Mouse (Mus musculus): ENCODE results near the gene Foxn3. TPM values are rescaled to one million over a fixed set of nuclear protein-coding genes. Genes with fewer than 3 reads are reported as not detected.
A peak's percentile ranks its signal among the peaks of the same experiment; 100 is the strongest.

The Foxn3 gene
- polyA plus RNA-seq, 1 experiment from 2014 or later: 93.4 TPM

DNA sequence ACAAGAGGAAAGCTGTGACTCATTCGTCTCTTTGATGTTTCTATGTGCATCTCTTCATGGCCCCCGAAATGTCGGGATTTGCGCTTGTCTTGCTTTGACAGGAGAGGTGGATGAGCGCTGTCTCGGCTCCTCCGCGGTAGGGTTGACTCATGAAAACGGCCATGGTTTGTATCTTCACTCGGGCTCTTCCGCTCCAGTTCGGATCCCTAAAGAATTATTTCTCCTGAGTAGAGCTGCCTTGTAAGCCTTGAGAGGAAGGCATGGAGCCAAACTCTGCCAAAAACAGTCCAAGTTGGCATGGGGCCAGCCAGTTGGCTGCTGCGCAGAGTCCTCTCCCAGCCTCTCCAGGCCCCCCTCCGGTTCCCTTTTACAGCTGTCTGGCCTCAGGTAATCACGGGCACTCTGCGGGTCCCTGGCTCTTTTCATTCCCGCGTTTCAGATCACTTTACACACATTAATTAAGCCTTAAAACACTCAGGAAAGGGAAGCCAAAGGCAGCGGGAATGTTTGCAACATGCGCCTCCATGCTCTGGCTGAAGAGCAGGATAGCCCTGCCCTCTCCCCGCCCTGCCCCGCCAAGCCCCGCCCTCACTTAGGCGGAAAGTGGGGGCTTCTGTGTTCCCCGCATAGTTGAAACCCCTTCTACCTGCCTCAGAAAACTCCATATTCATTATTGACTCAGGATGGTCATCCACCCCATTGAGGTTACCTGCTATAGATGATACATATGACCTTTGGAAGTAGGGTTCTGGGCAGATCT is 7.0 kb upstream of the Foxn3 start:
- H3K27ac ChIP-seq (ENCODE audit: low read length): no peak overlapping the region
- H3K4me2 ChIP-seq (replicated peaks; ENCODE audit: low read depth, low read length): peak overlapping the region; percentile 12; the same call in 1 of the 2 replicates
- no peak overlapping the region for H3K4me3 ChIP-seq (ENCODE audit: low read depth, low read length)
- no peaks in the 10 kb centered on the region for H3K36me3 ChIP-seq (ENCODE audit: control insufficient read depth, insufficient read depth, low read length)
- 59% methylated on average over 25 of the region's 25 CpGs for WGBS
- peaks cover 4% of the 10 kb centered on the region; the same call in 1 of the 2 replicates for H3K4me1 ChIP-seq (ENCODE audit: control insufficient read depth, insufficient read depth, low read length)
- no peaks in the 10 kb centered on the region for H3K9me3 ChIP-seq (ENCODE audit: control insufficient read depth, low read depth, low read length)
- no peaks in the 10 kb centered on the region for H3K27me3 ChIP-seq (ENCODE audit: control insufficient read depth, insufficient read depth, low read length)
- H3K9ac ChIP-seq (replicated peaks; ENCODE audit: low read depth, low read length): no peak overlapping the region
- ATAC-seq (ENCODE audit: insufficient number of reproducible peaks, insufficient read depth, low FRiP score, low read depth): no peak

GRCm38 (mm10) chr12:99565606-99566005 is 2.2 kb upstream of the Foxn3 start:
- no peaks in the 10 kb centered on the region for H3K9me3 ChIP-seq (ENCODE audit: control insufficient read depth, low read depth, low read length)
- H3K27ac ChIP-seq (ENCODE audit: low read length): no peak overlapping the region
- H3K4me1 ChIP-seq (ENCODE audit: control insufficient read depth, insufficient read depth, low read length): peaks cover 8% of the 10 kb centered on the region
- H3K36me3 ChIP-seq (ENCODE audit: control insufficient read depth, insufficient read depth, low read length): no peaks in the 10 kb centered on the region
- H3K27me3 ChIP-seq (ENCODE audit: control insufficient read depth, insufficient read depth, low read length): no peaks in the 10 kb centered on the region
- H3K9ac ChIP-seq (replicated peaks; ENCODE audit: low read depth, low read length): no peak overlapping the region
- ATAC-seq (ENCODE audit: insufficient number of reproducible peaks, insufficient read depth, low FRiP score, low read depth): no peak
- H3K4me2 ChIP-seq (replicated peaks; ENCODE audit: low read depth, low read length): no peak overlapping the region
- no peak overlapping the region for H3K4me3 ChIP-seq (ENCODE audit: low read depth, low read length)
- WGBS: 75% methylated on average over 2 of the region's 2 CpGs

DNA sequence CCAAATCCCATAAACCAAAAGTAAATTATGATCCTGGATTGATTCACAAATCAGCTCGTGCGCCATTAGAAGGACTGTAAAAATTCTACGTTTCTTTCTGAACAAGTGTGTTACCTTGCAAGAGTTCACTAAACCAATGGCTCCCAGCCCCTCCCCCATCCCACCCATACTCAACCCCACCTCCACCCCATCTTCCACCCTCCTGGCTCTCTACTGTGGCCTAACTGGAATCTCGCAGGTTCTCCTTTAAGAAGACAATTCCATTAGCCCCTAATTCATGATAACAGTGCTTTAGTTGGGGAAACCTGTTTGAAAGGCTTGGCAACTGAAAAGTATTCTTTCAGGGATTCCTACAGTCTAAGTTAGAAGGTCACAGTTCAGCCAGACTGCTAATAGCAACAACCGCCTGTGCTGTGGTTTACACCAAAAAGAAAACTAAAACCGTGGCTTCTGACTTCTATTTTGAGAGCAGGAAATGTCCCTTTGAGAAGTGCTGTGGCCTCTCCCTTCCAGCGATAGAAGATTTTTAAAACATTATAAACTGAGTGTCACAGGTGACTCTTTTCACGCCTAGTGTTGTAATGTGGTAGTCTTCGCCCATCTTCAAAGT is 1.0 kb upstream of the Foxn3 start:
- Histone ChIP-seq H3K4me3 (ENCODE audit: low read depth, low read length) (no peak overlapping the region), H3K27ac (ENCODE audit: low read length) (no peak overlapping the region), H3K4me2 (replicated peaks; ENCODE audit: low read depth, low read length) (peak overlapping the region; percentile 69; the same call in 1 of the 2 replicates), H3K9ac (replicated peaks; ENCODE audit: low read depth, low read length) (no peak overlapping the region), H3K27me3 (ENCODE audit: control insufficient read depth, insufficient read depth, low read length) (no peaks in the 10 kb centered on the region), H3K4me1 (ENCODE audit: control insufficient read depth, insufficient read depth, low read length) (peaks cover 11% of the 10 kb centered on the region), H3K36me3 (ENCODE audit: control insufficient read depth, insufficient read depth, low read length) (no peaks in the 10 kb centered on the region), H3K9me3 (ENCODE audit: control insufficient read depth, low read depth, low read length) (no peaks in the 10 kb centered on the region)
- no peak for ATAC-seq (ENCODE audit: insufficient number of reproducible peaks, insufficient read depth, low FRiP score, low read depth)
- WGBS: 26% methylated on average over 9 of the region's 9 CpGs

DNA sequence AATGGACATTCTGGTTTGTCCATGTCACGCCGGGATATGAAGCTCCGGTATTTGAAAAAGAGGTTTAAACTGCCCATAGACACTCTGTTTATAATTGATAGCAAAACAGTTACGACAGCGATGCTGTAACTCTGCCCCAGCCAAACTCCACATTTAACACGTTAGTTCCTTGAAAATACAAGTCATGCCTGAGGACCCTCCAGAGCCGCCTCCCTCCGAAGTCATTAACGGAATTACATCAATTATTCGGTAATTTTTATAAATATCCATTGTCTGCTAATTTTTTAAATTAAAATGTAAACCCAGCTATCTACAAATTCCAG is 554 bp downstream of the Foxn3 start:
- Histone ChIP-seq H3K36me3 (ENCODE audit: control insufficient read depth, insufficient read depth, low read length) (no peaks in the 10 kb centered on the region), H3K27me3 (ENCODE audit: control insufficient read depth, insufficient read depth, low read length) (no peaks in the 10 kb centered on the region), H3K27ac (ENCODE audit: low read length) (peak overlapping the region; percentile 86; the same call in 1 of the 2 replicates), H3K4me2 (replicated peaks; ENCODE audit: low read depth, low read length) (peak overlapping the region; percentile 69), H3K9me3 (ENCODE audit: control insufficient read depth, low read depth, low read length) (no peaks in the 10 kb centered on the region), H3K4me3 (ENCODE audit: low read depth, low read length) (peak overlapping the region; percentile 86), H3K9ac (replicated peaks; ENCODE audit: low read depth, low read length) (peak overlapping the region; percentile 68; the same call in 1 of the 2 replicates), H3K4me1 (ENCODE audit: control insufficient read depth, insufficient read depth, low read length) (peaks cover 11% of the 10 kb centered on the region)
- ATAC-seq (ENCODE audit: insufficient number of reproducible peaks, insufficient read depth, low FRiP score, low read depth): no peak
- 0% methylated on average over 10 of the region's 10 CpGs for WGBS

DNA sequence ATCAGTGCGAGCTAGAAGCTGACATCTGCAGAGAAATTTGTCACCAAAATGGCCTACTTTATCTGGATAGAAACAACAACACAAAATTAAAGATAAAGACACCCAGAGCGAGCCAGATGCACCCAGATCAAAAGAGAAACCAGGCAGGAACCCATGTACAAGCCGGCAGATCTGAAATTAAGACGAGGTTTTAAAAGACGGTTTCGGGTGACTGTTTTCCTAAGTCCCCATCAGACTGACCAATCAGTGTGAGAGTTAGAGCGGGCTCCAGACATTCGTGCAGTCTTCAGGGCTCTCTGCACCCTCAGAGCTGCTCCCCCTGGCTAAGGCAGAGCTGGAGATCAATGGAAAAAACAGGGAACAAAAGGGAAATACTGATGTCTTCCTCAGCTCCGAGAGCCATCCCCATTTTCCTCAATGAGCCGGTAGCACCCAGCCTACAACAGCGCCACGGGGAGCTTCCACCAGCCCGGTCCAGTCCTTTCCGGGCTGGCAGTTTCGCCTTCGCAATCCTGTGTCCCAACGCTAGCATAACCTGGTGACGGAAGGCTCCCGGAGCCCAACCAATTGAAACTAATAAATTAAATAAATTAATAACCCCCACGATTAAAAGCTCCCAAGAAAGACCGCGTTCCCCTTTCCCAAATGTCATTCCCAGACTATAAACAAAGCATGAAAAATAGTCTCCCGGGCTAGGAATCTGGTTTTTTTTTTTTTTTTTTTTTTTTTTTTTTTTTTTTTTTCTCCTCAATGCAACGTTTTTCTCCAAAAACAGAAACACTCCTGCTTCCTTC is 1.1 kb downstream of the Foxn3 start:
- Histone ChIP-seq H3K9me3 (ENCODE audit: control insufficient read depth, low read depth, low read length) (no peaks in the 10 kb centered on the region), H3K4me1 (ENCODE audit: control insufficient read depth, insufficient read depth, low read length) (peaks cover 11% of the 10 kb centered on the region), H3K27me3 (ENCODE audit: control insufficient read depth, insufficient read depth, low read length) (no peaks in the 10 kb centered on the region), H3K36me3 (ENCODE audit: control insufficient read depth, insufficient read depth, low read length) (no peaks in the 10 kb centered on the region), H3K27ac (ENCODE audit: low read length) (peak overlapping the region; percentile 86), H3K4me2 (replicated peaks; ENCODE audit: low read depth, low read length) (peak overlapping the region; percentile 69), H3K9ac (replicated peaks; ENCODE audit: low read depth, low read length) (peak overlapping the region; percentile 68), H3K4me3 (ENCODE audit: low read depth, low read length) (peak overlapping the region; percentile 86)
- WGBS: under 1% methylated on average over 24 of the region's 24 CpGs
- ATAC-seq (ENCODE audit: insufficient number of reproducible peaks, insufficient read depth, low FRiP score, low read depth): peak; percentile 44; the same call in 1 of the 2 replicates

- 16% methylated on average over 3 of the region's 3 CpGs for WGBS
- H3K4me1 ChIP-seq (ENCODE audit: control insufficient read depth, insufficient read depth, low read length): peaks cover 11% of the 10 kb centered on the region
- peak overlapping the region; percentile 86; the same call in 1 of the 2 replicates for H3K27ac ChIP-seq (ENCODE audit: low read length)
- H3K9me3 ChIP-seq (ENCODE audit: control insufficient read depth, low read depth, low read length): no peaks in the 10 kb centered on the region
- H3K27me3 ChIP-seq (ENCODE audit: control insufficient read depth, insufficient read depth, low read length): no peaks in the 10 kb centered on the region
- H3K36me3 ChIP-seq (ENCODE audit: control insufficient read depth, insufficient read depth, low read length): no peaks in the 10 kb centered on the region
- no peak overlapping the region for H3K9ac ChIP-seq (replicated peaks; ENCODE audit: low read depth, low read length)
- no peak for ATAC-seq (ENCODE audit: insufficient number of reproducible peaks, insufficient read depth, low FRiP score, low read depth)
- peak overlapping the region; percentile 69 for H3K4me2 ChIP-seq (replicated peaks; ENCODE audit: low read depth, low read length)
- peak overlapping the region; percentile 86 for H3K4me3 ChIP-seq (ENCODE audit: low read depth, low read length)
These were observed 2.0 kb downstream of the Foxn3 start for GRCm38 (mm10) chr12:99561333-99561766.

DNA sequence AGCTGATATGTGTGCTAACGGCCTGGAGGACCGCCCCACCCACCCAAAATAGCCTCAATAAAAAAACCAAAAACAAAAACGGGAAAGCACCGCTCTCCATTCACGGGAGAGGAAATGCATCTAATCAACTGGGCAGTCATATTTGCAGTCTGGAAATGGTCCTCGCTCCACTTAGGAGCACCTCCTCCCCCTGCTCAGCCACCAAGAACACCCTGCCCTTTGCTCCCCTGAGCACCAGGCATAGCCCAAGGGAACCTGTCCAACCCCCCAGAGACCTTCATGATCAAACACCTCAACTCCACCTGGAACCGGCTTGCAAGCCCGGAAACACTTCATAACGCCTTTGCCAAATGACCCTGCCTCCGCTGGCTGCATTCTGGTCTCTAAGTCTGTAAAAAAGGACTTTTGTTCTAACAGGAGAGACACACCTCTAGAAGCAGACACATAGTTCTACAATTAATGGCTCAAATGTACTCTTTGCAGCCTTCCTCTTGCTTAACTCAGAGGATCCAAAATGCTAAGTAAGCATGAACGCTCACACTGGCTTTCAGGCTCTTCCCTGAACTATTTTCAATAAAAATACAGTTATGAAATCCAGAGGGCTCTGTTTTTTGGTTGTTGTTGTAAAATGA is 2.6 kb downstream of the Foxn3 start:
- Histone ChIP-seq H3K27ac (ENCODE audit: low read length) (peak overlapping the region; percentile 86; the same call in 1 of the 2 replicates), H3K4me2 (replicated peaks; ENCODE audit: low read depth, low read length) (peak overlapping the region; percentile 69), H3K36me3 (ENCODE audit: control insufficient read depth, insufficient read depth, low read length) (no peaks in the 10 kb centered on the region), H3K27me3 (ENCODE audit: control insufficient read depth, insufficient read depth, low read length) (no peaks in the 10 kb centered on the region), H3K4me1 (ENCODE audit: control insufficient read depth, insufficient read depth, low read length) (peaks cover 11% of the 10 kb centered on the region), H3K4me3 (ENCODE audit: low read depth, low read length) (peak overlapping the region; percentile 86), H3K9ac (replicated peaks; ENCODE audit: low read depth, low read length) (no peak overlapping the region), H3K9me3 (ENCODE audit: control insufficient read depth, low read depth, low read length) (no peaks in the 10 kb centered on the region)
- no peak for ATAC-seq (ENCODE audit: insufficient number of reproducible peaks, insufficient read depth, low FRiP score, low read depth)
- WGBS: 31% methylated on average over 11 of the region's 11 CpGs

DNA sequence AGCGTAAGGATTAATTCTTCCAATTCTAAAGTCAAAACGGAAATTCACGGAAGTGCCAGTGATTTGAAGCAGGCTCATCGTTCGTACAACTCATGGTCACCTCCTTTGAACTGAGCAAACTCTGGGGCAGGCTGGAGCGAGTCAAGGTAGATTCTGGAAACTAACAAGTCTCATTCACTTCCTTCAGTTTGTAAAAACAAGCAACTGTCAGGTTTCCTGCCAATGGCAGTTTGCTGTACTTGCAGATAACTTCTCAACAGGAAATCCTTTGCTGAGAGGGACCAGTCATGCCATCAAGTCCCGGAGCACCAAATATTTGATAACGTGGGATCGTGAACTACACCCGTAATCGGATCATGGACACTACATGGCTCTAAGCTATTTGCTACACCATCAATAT is 3.9 kb downstream of the Foxn3 start:
- no peak overlapping the region for H3K27ac ChIP-seq (ENCODE audit: low read length)
- H3K4me2 ChIP-seq (replicated peaks; ENCODE audit: low read depth, low read length): no peak overlapping the region
- H3K27me3 ChIP-seq (ENCODE audit: control insufficient read depth, insufficient read depth, low read length): no peaks in the 10 kb centered on the region
- H3K4me3 ChIP-seq (ENCODE audit: low read depth, low read length): no peak overlapping the region
- H3K36me3 ChIP-seq (ENCODE audit: control insufficient read depth, insufficient read depth, low read length): no peaks in the 10 kb centered on the region
- no peak overlapping the region for H3K9ac ChIP-seq (replicated peaks; ENCODE audit: low read depth, low read length)
- no peaks in the 10 kb centered on the region for H3K9me3 ChIP-seq (ENCODE audit: control insufficient read depth, low read depth, low read length)
- peaks cover 11% of the 10 kb centered on the region for H3K4me1 ChIP-seq (ENCODE audit: control insufficient read depth, insufficient read depth, low read length)
- 66% methylated on average over 11 of the region's 11 CpGs for WGBS
- ATAC-seq (ENCODE audit: insufficient number of reproducible peaks, insufficient read depth, low FRiP score, low read depth): no peak
